Mouse (Mus musculus) monocyte, adult 2 months (primary cell): ENCODE results near the gene Mfsd6l.
A peak's percentile ranks its signal among the peaks of the same experiment; 100 is the strongest.

Experiments
- DNase-seq, 2 experiments: peaks; one replicate each; pipeline ENCODE4 v3.0.0; 2022; ENCODE audit warnings: low spot score in 2 of 2, low read depth in 1 of 2

Mfsd6l gene

GRCm38 (mm10) chr11:68555918-68556584, at the start of gene Mfsd6l:
Gene Mfsd6l, plus strand, starts transcription at chr11:68556186.
- DNase-seq: no peak

GRCm38 (mm10) chr11:68507246-68507645, 48.7 kb upstream of the Mfsd6l start:
- no peak for DNase-seq

- DNase-seq: no peak
Measured at GRCm38 (mm10) chr11:68508619-68509018, 47.4 kb upstream of the Mfsd6l start.

GRCm38 (mm10) chr11:68509194-68509593, 46.8 kb upstream of the Mfsd6l start:
- DNase-seq: no peak

- DNase-seq: peak; percentile 25 to 51
Measured at GRCm38 (mm10) chr11:68513969-68514368, 42.0 kb upstream of the Mfsd6l start.

GRCm38 (mm10) chr11:68519362-68519761, 36.6 kb upstream of the Mfsd6l start:
- peak in 1 of 2 experiments; percentile 21 for DNase-seq

GRCm38 (mm10) chr11:68519815-68520214, 36.2 kb upstream of the Mfsd6l start:
- DNase-seq: peak in 1 of 2 experiments; percentile 25

- DNase-seq: no peak
Measured at GRCm38 (mm10) chr11:68520439-68520838, 35.5 kb upstream of the Mfsd6l start.

GRCm38 (mm10) chr11:68521352-68521751, 34.6 kb upstream of the Mfsd6l start:
- DNase-seq: no peak

GRCm38 (mm10) chr11:68526441-68526840, 29.5 kb upstream of the Mfsd6l start:
- DNase-seq: no peak

- no peak for DNase-seq
Measured at GRCm38 (mm10) chr11:68531066-68531806, 24.8 kb upstream of the Mfsd6l start.

GRCm38 (mm10) chr11:68531941-68532535, 23.9 kb upstream of the Mfsd6l start:
- DNase-seq: no peak

- no peak for DNase-seq
Measured at GRCm38 (mm10) chr11:68532773-68533172, 23.2 kb upstream of the Mfsd6l start.

GRCm38 (mm10) chr11:68533971-68534475, 22.0 kb upstream of the Mfsd6l start:
- DNase-seq: no peak

- DNase-seq: no peak
Measured at GRCm38 (mm10) chr11:68536026-68536425, 20.0 kb upstream of the Mfsd6l start.

GRCm38 (mm10) chr11:68536465-68536864, 19.5 kb upstream of the Mfsd6l start:
- DNase-seq: no peak

- no peak for DNase-seq
Measured at GRCm38 (mm10) chr11:68539621-68540020, 16.4 kb upstream of the Mfsd6l start.

- DNase-seq: no peak
Measured at GRCm38 (mm10) chr11:68544554-68544953, 11.4 kb upstream of the Mfsd6l start.

GRCm38 (mm10) chr11:68545172-68545571, 10.8 kb upstream of the Mfsd6l start:
- no peak for DNase-seq

- no peak for DNase-seq
Measured at GRCm38 (mm10) chr11:68545682-68546222, 10.2 kb upstream of the Mfsd6l start.

- no peak for DNase-seq
Measured at GRCm38 (mm10) chr11:68547484-68547883, 8.5 kb upstream of the Mfsd6l start.

- no peak for DNase-seq
Measured at GRCm38 (mm10) chr11:68549597-68549996, 6.4 kb upstream of the Mfsd6l start.
